Mouse (Mus musculus): ENCODE measurements around the gene Sim1. TPM values are rescaled to one million over a fixed set of nuclear protein-coding genes. Genes with fewer than 3 reads are reported as not detected.

Gene Sim1
- polyA plus RNA-seq, 1 experiment, result not detected

DNA sequence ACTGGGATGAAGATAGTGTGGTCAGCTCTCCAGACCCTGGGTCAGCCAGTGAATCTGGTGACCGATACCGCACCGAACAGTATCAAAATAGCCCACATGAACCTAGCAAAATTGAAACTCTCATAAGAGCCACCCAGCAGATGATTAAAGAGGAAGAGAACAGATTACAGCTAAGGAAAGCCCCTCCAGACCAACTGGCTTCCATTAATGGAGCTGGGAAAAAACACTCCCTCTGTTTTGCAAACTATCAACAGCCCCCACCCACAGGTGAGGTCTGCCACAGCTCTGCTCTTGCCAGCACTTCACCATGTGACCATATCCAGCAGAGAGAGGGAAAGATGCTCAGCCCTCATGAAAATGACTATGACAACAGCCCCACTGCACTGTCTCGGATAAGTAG, 89.1 kb downstream of the Sim1 start:
- no peak for TF ChIP-seq POLR2A (IDR thresholded peaks at IDR 0.05; ENCODE audit: borderline replicate concordance, control insufficient read depth, low read depth, low read length)
- TF ChIP-seq CTCF (IDR thresholded peaks at IDR 0.05; ENCODE audit: control insufficient read depth, insufficient read depth, low read length), result no peak
- 84% methylated on average over 4 of the region's 4 CpGs for WGBS

DNA sequence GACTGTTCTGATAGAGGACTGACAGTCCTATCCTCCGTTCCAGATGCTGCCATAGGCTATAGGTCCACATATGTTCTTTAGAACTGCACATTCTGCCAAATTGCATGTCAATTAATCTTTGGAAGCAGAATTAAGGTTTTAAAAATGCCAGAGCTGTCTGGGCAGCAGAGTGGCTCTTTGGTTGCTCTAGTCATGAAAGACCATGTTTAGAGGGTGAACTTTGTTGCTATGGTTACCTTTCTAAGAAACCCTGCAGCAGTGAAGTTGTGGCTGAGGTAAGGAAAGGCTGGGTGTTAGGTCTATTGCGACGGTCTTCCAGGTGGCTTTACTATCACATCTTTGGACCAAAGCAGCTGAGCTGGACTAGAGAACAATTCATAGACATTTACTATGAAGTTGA, 113.2 kb downstream of the Sim1 start:
- no peak overlapping the region for H3K27ac ChIP-seq (ENCODE audit: control insufficient read depth, insufficient read depth, low read depth, low read length, poor library complexity)
- 77% methylated on average over 3 of the region's 3 CpGs for WGBS
- TF ChIP-seq POLR2A (IDR thresholded peaks at IDR 0.05; ENCODE audit: borderline replicate concordance, control insufficient read depth, low read depth, low read length), result no peak
- TF ChIP-seq CTCF (IDR thresholded peaks at IDR 0.05; ENCODE audit: control insufficient read depth, insufficient read depth, low read length), result no peak
- no peak overlapping the region for H3K4me3 ChIP-seq (replicated peaks; ENCODE audit: control insufficient read depth, low read depth, low read length)
- H3K4me1 ChIP-seq (ENCODE audit: control insufficient read depth, insufficient read depth, low read length), result no peaks in the 10 kb centered on the region

More for the DNA sequence above, 89.1 kb downstream of the Sim1 start:
- no peak overlapping the region for H3K4me3 ChIP-seq (replicated peaks; ENCODE audit: control insufficient read depth, low read depth, low read length)
- H3K27ac ChIP-seq (ENCODE audit: control insufficient read depth, insufficient read depth, low read depth, low read length, poor library complexity), result no peak overlapping the region
- no peaks in the 10 kb centered on the region for H3K4me1 ChIP-seq (ENCODE audit: control insufficient read depth, insufficient read depth, low read length)

DNA sequence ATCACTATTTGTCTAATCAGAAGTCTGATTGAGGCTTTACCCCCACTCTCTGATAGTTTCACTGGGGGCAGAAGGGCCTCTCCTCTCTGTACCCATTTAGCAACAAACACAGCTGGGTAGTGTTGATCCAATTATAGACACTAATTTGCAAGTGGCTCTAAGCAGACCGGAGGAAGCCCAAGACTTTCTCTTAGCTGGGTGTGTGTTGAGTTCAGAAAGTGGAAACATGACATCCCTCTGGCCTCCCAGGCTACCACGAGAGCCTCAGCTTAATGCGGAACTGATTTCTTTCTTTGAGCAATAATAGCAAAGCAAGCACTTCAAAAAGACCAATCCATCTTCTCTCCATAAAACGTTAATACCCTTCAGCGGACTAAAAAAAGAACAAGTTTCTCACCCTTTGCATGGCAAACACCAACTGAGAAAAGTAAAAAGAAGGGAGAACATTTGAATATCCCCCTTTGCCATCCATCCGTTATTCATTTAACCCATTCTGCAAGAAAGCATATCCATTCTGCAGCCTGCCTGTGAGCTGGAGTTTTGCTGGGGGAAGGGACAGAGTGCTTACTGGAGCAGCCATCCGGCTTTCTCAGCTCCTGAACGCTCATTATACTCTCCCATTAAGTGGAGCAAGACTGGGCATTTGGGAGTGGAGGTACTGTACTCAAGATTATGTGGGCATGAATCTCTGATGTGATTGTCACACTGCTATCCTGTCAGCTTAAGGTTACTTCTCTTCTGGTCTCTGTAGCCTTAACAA, 117.0 kb downstream of the Sim1 start:
- WGBS, result 51% methylated on average over 8 of the region's 8 CpGs
- Histone ChIP-seq H3K27ac (ENCODE audit: control insufficient read depth, insufficient read depth, low read depth, low read length, poor library complexity) (no peak overlapping the region), H3K4me1 (ENCODE audit: control insufficient read depth, insufficient read depth, low read length) (no peaks in the 10 kb centered on the region), H3K4me3 (replicated peaks; ENCODE audit: control insufficient read depth, low read depth, low read length) (no peak overlapping the region)
- no peak for TF ChIP-seq POLR2A (IDR thresholded peaks at IDR 0.05; ENCODE audit: borderline replicate concordance, control insufficient read depth, low read depth, low read length)
- TF ChIP-seq CTCF (IDR thresholded peaks at IDR 0.05; ENCODE audit: control insufficient read depth, insufficient read depth, low read length), result no peak

DNA sequence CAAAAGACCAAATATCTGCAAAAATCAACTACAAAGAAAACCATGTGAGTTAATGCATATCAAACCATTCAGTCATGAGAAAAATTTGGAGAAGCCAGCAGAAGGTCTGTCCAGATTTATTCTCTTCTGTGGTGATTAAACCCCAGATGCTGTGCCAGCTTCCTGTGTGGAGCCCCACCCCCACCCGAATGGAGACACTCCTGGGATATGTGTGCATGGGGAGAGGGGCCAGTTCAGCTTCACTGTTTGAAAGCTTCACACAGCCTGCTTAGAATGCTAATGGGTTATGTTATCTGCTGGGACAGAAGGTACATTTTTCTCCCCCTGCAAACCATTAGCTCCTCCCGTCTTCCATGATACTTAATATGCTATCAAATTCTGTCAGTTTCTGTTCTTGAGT, 120.3 kb downstream of the Sim1 start:
- H3K4me3 ChIP-seq (replicated peaks; ENCODE audit: control insufficient read depth, low read depth, low read length), result no peak overlapping the region
- TF ChIP-seq CTCF (IDR thresholded peaks at IDR 0.05; ENCODE audit: control insufficient read depth, insufficient read depth, low read length) (no peak), POLR2A (IDR thresholded peaks at IDR 0.05; ENCODE audit: borderline replicate concordance, control insufficient read depth, low read depth, low read length) (no peak)
- WGBS, result 60% methylated on average over 2 of the region's 2 CpGs
- H3K27ac ChIP-seq (ENCODE audit: control insufficient read depth, insufficient read depth, low read depth, low read length, poor library complexity), result no peak overlapping the region
- H3K4me1 ChIP-seq (ENCODE audit: control insufficient read depth, insufficient read depth, low read length), result no peaks in the 10 kb centered on the region

DNA sequence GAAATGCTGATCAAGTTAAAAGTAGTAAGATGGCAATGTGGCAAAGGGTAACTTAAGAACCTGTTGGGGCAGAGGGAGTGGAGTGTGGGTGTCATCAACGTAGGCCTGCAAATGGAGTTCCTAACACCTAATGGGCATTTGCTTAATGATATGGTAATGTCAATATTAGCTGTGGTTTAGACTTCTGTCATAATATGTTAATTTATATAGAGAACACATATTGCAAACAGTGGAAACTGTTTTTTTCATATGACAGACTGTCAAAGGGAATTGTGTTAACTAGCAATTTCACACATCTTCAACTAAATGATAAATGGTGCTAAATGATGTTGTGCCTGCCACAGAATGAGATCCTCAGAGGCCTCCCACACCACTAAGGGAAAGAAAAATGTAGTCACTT, 120.8 kb downstream of the Sim1 start:
- 84% methylated on average over 1 of the region's 1 CpGs for WGBS
- Histone ChIP-seq H3K4me1 (ENCODE audit: control insufficient read depth, insufficient read depth, low read length) (no peaks in the 10 kb centered on the region), H3K4me3 (replicated peaks; ENCODE audit: control insufficient read depth, low read depth, low read length) (no peak overlapping the region), H3K27ac (ENCODE audit: control insufficient read depth, insufficient read depth, low read depth, low read length, poor library complexity) (no peak overlapping the region)
- TF ChIP-seq POLR2A (IDR thresholded peaks at IDR 0.05; ENCODE audit: borderline replicate concordance, control insufficient read depth, low read depth, low read length) (no peak), CTCF (IDR thresholded peaks at IDR 0.05; ENCODE audit: control insufficient read depth, insufficient read depth, low read length) (no peak)

DNA sequence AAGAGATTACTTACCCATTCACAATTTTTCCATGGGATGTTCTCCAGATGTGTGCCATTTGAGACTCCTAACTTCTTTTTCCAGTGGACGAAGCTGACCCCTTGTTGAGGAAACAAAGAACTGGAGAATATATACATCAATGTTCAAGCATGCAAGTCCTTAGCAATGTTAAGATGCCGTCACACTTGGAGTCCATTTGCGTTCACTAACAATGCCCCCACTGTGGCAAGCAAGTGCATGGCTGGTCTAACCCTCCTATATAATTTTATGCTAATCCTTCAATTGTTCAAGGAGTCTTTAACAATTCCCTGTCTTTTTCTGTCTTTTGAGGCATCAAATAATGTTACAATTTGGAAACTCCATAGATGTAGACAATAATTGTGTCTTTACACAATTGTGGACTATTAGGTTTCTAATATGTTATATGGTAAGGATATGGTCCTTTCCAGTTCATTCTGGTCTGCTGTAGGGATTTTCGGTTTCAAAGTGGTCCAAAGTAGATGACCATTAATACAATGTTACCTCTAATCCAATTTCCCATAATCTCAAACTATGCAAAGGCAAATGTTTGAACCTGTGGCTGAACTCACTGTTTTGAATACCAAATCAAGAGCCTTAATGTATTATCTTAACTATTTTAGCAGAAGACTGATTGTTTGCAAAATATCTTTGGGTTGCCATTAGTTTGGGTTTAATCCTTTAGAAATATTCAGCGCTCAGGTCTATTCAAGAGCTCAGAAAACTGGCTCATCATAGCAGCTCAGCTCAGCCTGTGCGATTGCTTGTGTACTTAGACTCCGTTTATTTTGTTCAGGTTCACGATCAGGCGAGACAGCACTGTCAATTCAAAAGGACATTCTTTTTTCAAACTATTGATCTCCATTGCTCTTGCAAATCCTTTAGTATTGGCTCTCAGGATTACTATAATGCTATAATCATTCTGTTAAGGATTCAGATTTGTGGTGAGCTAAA, 129.0 kb downstream of the Sim1 start:
- no peak overlapping the region for H3K27ac ChIP-seq (ENCODE audit: control insufficient read depth, insufficient read depth, low read depth, low read length, poor library complexity)
- TF ChIP-seq POLR2A (IDR thresholded peaks at IDR 0.05; ENCODE audit: borderline replicate concordance, control insufficient read depth, low read depth, low read length) (no peak), CTCF (IDR thresholded peaks at IDR 0.05; ENCODE audit: control insufficient read depth, insufficient read depth, low read length) (no peak)
- no peak overlapping the region for H3K4me3 ChIP-seq (replicated peaks; ENCODE audit: control insufficient read depth, low read depth, low read length)
- 83% methylated on average over 9 of the region's 9 CpGs for WGBS
- H3K4me1 ChIP-seq (ENCODE audit: control insufficient read depth, insufficient read depth, low read length), result no peaks in the 10 kb centered on the region

All from bone marrow, adult 2 months (tissue).